Mouse (Mus musculus): Measurements from ENCODE around the gene Rnf225. TPM values are rescaled to one million over a fixed set of nuclear protein-coding genes. Genes with fewer than 3 reads are reported as not detected.
"Not testable (repeated sequence)": the region's sequence is repeated elsewhere in the genome, so short reads cannot be mapped to it uniquely, and the experiment has no call there.

Rnf225 gene
- 2.3 and 3.2 TPM in 2 replicates for polyA plus RNA-seq (2015; fragmentation: Nextera tagmentation; extraction: Ambion mirVana)

DNA sequence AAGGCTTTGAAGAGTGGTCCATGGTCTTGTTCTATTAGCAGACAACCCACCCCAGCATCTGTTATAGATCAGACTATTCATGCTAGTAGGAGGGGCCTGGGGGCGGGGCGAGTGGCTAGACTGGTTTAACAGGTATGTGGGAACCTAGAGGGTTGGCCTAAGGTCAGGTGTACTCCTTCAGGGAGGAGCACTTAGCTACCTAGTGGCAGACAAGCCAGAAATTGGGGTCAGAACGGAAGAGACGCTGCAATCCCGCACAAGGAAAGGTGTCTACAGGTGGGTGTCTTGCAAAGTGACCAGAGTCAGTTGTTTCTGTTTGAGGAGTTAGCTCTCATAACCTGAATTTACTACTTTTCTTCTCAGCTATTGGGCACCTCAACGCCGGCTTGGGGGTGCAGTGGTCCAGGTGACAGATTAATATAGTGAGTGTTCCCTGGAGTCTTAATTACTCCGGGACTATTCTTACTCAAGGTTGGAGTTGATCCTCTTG lies at the start of gene Rnf225:
TSS of gene Rnf225 (plus strand) at position 226 of the 490 bp plus-strand sequence.
- 23% methylated on average over 8 of the region's 8 CpGs for WGBS

DNA sequence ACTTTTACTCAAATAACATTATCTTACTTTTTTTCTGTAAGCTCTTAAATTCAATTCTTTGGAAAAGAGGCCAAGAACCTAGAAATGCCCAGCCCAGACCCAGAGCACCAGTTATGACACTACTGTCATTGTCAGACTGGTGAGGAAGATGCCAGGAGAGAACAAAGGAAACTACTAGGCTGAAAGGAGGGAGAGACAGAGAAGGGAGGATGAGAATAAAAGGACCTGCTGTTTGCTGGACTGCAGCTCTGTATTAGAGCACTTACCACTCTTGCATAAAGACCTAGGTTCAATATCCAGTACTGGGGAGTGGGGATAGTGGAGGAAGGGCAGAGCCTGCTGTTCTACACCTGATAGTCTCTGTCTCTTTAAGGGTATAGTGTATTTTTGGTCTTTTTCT lies 47.2 kb upstream of the Rnf225 start:
- no peak overlapping the region for H3K4me3 ChIP-seq (replicated peaks; ENCODE audit: low read length)
- no peak overlapping the region for H3K27ac ChIP-seq (ENCODE audit: low read length)
- no peaks in the 10 kb centered on the region for H3K27me3 ChIP-seq (ENCODE audit: control insufficient read depth, insufficient read depth, low read length)
- no peaks in the 10 kb centered on the region for H3K9me3 ChIP-seq (replicated peaks; ENCODE audit: control insufficient read depth, low read length)
- H3K36me3 ChIP-seq (ENCODE audit: control insufficient read depth, insufficient read depth, low read length) = peaks cover 4% of the 10 kb centered on the region; the same call in 1 of the 2 replicates
- H3K9ac ChIP-seq (ENCODE audit: low read length) = no peak overlapping the region
- no peak for ATAC-seq (ENCODE audit: insufficient read depth, low FRiP score)
- 0 out of 2 replicates have a peak, but pooled peaks cover 6% of the 10 kb centered on the region for H3K4me1 ChIP-seq (ENCODE audit: control insufficient read depth, insufficient read depth, low read length)
- H3K4me2 ChIP-seq (ENCODE audit: low read depth, low read length) = no peak overlapping the region

More for the DNA sequence above, at the start of gene Rnf225:
- H3K9me3 ChIP-seq (replicated peaks; ENCODE audit: control insufficient read depth, low read length) = no peaks in the 10 kb centered on the region
- ATAC-seq (ENCODE audit: insufficient read depth, low FRiP score) = peak; percentile 83
- peak within 1 kb of the TSS; percentile 45 for H3K4me3 ChIP-seq (replicated peaks; ENCODE audit: low read length)
- H3K27me3 ChIP-seq (ENCODE audit: control insufficient read depth, insufficient read depth, low read length) = no peaks in the 10 kb centered on the region
- peak within 1 kb of the TSS; percentile 72 for H3K4me2 ChIP-seq (ENCODE audit: low read depth, low read length)
- H3K9ac ChIP-seq (ENCODE audit: low read length) = peak within 1 kb of the TSS; percentile 70
- H3K27ac ChIP-seq (ENCODE audit: low read length) = peak within 1 kb of the TSS; percentile 63
- H3K4me1 ChIP-seq (ENCODE audit: control insufficient read depth, insufficient read depth, low read length) = peaks cover 26% of the 10 kb centered on the region
- H3K36me3 ChIP-seq (ENCODE audit: control insufficient read depth, insufficient read depth, low read length) = peaks cover 39% of the 10 kb centered on the region

DNA sequence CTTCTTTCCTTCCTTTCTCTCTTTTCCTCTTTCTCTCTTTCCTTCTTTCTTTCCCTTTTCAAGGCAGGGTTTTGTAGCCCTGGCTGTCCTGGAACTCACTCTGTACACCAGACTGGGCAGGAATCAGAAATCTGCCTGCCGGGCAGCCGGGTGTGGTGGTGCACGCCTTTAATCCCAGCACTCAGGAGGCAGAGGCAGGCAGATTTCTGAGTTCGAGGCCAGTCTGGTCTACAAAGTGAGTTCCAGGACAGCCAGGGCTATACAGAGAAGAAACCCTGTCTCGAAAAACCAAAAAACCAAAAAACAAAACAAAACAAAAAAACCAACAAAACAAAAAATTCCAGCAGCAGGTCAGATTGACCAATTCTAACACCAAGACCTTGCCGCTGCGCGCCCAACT lies 46.7 kb upstream of the Rnf225 start:
- not testable (repeated sequence) for H3K36me3 ChIP-seq (ENCODE audit: control insufficient read depth, insufficient read depth, low read length); ATAC-seq (ENCODE audit: insufficient read depth, low FRiP score); H3K9me3 ChIP-seq (replicated peaks; ENCODE audit: control insufficient read depth, low read length); H3K4me1 ChIP-seq (ENCODE audit: control insufficient read depth, insufficient read depth, low read length); H3K27ac ChIP-seq (ENCODE audit: low read length); H3K27me3 ChIP-seq (ENCODE audit: control insufficient read depth, insufficient read depth, low read length)
- Histone ChIP-seq H3K4me2 (ENCODE audit: low read depth, low read length) (peak overlapping the region; percentile 72), H3K4me3 (replicated peaks; ENCODE audit: low read length) (peak overlapping the region; percentile 75), H3K9ac (ENCODE audit: low read length) (peak overlapping the region; percentile 84)
- 48% methylated on average over 8 of the region's 8 CpGs for WGBS

DNA sequence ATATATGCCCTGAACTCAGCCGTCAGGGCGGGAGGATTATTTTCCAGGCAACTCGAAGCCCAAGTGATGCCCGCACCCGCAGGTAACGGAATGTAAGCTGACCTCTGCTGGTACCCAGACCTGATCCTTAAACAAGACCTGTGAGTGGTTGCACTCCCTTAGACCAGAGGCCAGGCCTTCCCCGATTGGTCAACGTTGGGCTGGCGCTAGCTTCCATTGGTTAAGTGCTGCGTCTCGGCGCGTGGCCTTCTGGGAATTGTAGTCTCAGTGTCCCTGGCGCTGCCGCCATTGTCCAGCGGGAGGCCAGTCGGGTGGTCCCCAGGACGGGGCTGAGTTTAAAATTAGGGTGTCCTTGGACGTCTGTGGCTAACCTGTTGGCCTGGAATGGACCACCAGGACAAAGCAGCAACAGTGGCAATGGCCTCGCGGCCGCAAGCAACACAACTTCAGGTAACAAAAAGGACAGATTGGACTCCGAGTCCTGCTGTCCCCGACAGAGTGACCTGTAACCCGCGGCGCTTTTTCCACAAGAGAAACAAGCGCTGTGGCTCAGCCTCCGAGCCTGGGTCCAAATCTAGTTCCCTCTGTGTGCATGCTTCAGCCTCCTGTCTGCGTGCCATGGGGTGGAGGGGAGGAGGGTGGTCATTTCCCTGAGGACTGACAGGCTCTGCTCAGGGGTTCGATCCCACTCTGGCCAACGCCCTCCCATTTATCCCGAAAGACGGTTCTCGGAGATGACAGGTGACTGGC lies 46.1 kb upstream of the Rnf225 start, which contains the start of gene Zfp128:
TSS of gene Zfp128 (plus strand) at position 267 of the 750 bp plus-strand sequence.
- 0 out of 2 replicates have a peak, but pooled peaks cover 6% of the 10 kb centered on the region for H3K4me1 ChIP-seq (ENCODE audit: control insufficient read depth, insufficient read depth, low read length)
- peak within 1 kb of the TSS; percentile 72 for H3K4me2 ChIP-seq (ENCODE audit: low read depth, low read length)
- H3K27ac ChIP-seq (ENCODE audit: low read length) = no peak within 1 kb of the TSS
- peak within 1 kb of the TSS; percentile 84 for H3K9ac ChIP-seq (ENCODE audit: low read length)
- under 1% methylated on average over 35 of the region's 35 CpGs for whole genome bisulfite sequencing
- ATAC-seq (ENCODE audit: insufficient read depth, low FRiP score) = peak; percentile 100
- H3K27me3 ChIP-seq (ENCODE audit: control insufficient read depth, insufficient read depth, low read length) = no peaks in the 10 kb centered on the region
- peaks cover 9% of the 10 kb centered on the region for H3K36me3 ChIP-seq (ENCODE audit: control insufficient read depth, insufficient read depth, low read length)
- no peaks in the 10 kb centered on the region for H3K9me3 ChIP-seq (replicated peaks; ENCODE audit: control insufficient read depth, low read length)
- peak within 1 kb of the TSS; percentile 75 for H3K4me3 ChIP-seq (replicated peaks; ENCODE audit: low read length)

DNA sequence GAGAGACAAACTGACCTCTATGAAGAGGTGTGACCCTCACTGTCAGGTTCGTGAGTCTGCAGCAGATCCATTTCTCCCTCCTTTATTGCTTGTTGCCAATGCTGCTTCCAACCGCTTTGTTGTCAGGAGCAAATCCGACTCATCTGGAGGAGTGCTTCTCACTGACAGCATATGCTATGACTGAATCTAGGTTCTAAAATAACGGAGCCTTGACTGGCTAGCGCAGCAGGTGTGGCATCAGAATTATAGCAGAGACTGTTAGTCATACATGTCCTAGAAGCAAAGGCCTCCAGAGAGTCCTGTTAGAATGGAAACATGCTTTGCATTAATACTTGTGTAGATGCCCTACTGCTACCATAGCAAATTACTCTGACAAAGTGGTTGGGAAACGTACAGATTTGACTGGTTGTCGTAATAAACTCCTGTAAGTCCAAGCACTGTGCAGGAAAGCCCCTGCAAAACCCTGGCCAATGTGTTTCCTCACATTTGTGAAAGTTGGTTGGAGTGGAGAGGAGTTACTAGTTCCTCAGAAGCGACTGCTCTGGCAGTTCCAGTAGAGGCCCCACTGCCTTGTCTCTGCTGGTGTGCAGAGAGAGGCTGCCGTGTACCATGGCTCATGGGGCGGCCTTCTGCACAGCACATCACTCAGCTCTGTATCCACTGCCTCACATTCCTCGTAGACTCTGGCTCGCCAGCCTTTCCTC lies 40.5 kb upstream of the Rnf225 start:
- H3K4me3 ChIP-seq (replicated peaks; ENCODE audit: low read length) = no peak overlapping the region
- 0 out of 2 replicates have a peak, but pooled peaks cover 2% of the 10 kb centered on the region for H3K4me1 ChIP-seq (ENCODE audit: control insufficient read depth, insufficient read depth, low read length)
- no peak for ATAC-seq (ENCODE audit: insufficient read depth, low FRiP score)
- no peaks in the 10 kb centered on the region for H3K27me3 ChIP-seq (ENCODE audit: control insufficient read depth, insufficient read depth, low read length)
- no peak overlapping the region for H3K27ac ChIP-seq (ENCODE audit: low read length)
- no peak overlapping the region for H3K9ac ChIP-seq (ENCODE audit: low read length)
- 88% methylated on average over 12 of the region's 12 CpGs for WGBS
- H3K4me2 ChIP-seq (ENCODE audit: low read depth, low read length) = no peak overlapping the region
- H3K36me3 ChIP-seq (ENCODE audit: control insufficient read depth, insufficient read depth, low read length) = peaks cover 26% of the 10 kb centered on the region
- no peaks in the 10 kb centered on the region for H3K9me3 ChIP-seq (replicated peaks; ENCODE audit: control insufficient read depth, low read length)

DNA sequence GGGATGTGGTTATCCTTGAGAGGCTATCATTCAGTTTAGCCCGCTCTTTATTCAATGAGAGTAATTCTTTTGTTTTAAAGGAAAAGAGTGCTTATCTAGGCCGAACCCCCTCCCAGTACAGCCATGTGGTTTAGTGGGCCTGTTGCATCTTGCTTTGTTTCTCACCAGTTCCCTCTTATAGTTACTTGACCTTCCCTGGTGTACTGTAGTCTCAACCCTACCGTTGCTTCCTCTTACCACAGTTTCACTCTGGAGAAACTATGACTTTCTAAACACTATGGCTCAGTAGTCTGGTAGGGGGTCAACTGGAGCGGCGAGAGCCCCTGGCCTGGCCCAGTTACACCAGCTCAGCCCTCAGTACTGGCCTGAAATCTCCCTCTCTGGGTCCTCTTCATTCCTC lies 39.6 kb upstream of the Rnf225 start:
- no peak for ATAC-seq (ENCODE audit: insufficient read depth, low FRiP score)
- 87% methylated on average over 5 of the region's 5 CpGs for WGBS
- H3K27me3 ChIP-seq (ENCODE audit: control insufficient read depth, insufficient read depth, low read length) = no peaks in the 10 kb centered on the region
- no peaks in the 10 kb centered on the region for H3K4me1 ChIP-seq (ENCODE audit: control insufficient read depth, insufficient read depth, low read length)
- no peak overlapping the region for H3K9ac ChIP-seq (ENCODE audit: low read length)
- H3K9me3 ChIP-seq (replicated peaks; ENCODE audit: control insufficient read depth, low read length) = no peaks in the 10 kb centered on the region
- H3K27ac ChIP-seq (ENCODE audit: low read length) = no peak overlapping the region
- H3K4me2 ChIP-seq (ENCODE audit: low read depth, low read length) = no peak overlapping the region
- H3K4me3 ChIP-seq (replicated peaks; ENCODE audit: low read length) = no peak overlapping the region
- peaks cover 26% of the 10 kb centered on the region for H3K36me3 ChIP-seq (ENCODE audit: control insufficient read depth, insufficient read depth, low read length)

DNA sequence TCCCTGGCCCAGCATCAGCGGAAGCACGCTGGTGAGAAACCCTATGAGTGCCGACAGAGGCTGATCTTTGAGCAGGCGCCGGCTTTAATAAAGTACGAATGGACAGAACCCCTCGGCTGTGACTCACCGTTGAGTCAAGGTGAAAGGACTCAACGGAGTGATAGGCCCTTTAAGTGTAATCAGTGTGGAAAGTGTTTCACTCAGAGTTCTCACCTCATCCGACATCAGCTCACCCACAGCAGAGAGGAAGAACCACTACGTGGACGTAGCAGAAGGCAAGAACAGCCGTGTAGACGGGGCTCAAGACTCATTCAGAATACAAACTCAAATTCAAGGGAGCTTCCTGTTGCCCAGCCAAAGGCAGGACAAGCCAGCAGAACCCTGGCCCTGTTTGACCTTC lies 36.3 kb upstream of the Rnf225 start:
- Histone ChIP-seq H3K4me2 (ENCODE audit: low read depth, low read length) (no peak overlapping the region), H3K9me3 (replicated peaks; ENCODE audit: control insufficient read depth, low read length) (no peaks in the 10 kb centered on the region), H3K9ac (ENCODE audit: low read length) (no peak overlapping the region), H3K36me3 (ENCODE audit: control insufficient read depth, insufficient read depth, low read length) (peaks cover 18% of the 10 kb centered on the region), H3K4me3 (replicated peaks; ENCODE audit: low read length) (no peak overlapping the region), H3K27ac (ENCODE audit: low read length) (no peak overlapping the region), H3K27me3 (ENCODE audit: control insufficient read depth, insufficient read depth, low read length) (no peaks in the 10 kb centered on the region), H3K4me1 (ENCODE audit: control insufficient read depth, insufficient read depth, low read length) (no peaks in the 10 kb centered on the region)
- WGBS = 93% methylated on average over 14 of the region's 14 CpGs
- no peak for ATAC-seq (ENCODE audit: insufficient read depth, low FRiP score)

DNA sequence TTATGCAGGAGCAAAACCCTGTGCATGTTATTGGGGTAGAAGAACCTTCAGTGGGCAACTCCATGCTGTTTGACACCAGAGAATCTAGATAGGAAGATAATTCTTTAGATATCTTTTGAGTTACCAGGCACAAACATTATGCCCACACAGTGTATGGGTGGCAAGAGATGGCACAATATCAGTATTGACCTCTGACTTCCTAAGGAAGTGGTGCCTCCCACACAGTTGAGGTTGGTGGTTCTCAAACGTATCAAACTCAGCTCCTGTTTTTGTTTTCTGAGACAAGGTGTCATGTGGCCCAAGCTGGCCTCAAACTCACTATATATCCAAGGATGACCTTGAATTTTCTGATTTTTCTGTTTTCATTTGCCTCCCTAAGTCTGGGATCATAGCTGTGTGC lies 35.9 kb upstream of the Rnf225 start:
- no peaks in the 10 kb centered on the region for H3K27me3 ChIP-seq (ENCODE audit: control insufficient read depth, insufficient read depth, low read length)
- H3K4me2 ChIP-seq (ENCODE audit: low read depth, low read length) = no peak overlapping the region
- no peaks in the 10 kb centered on the region for H3K4me1 ChIP-seq (ENCODE audit: control insufficient read depth, insufficient read depth, low read length)
- peaks cover 16% of the 10 kb centered on the region for H3K36me3 ChIP-seq (ENCODE audit: control insufficient read depth, insufficient read depth, low read length)
- no peak overlapping the region for H3K9ac ChIP-seq (ENCODE audit: low read length)
- 72% methylated on average over 1 of the region's 1 CpGs for WGBS
- no peak for ATAC-seq (ENCODE audit: insufficient read depth, low FRiP score)
- no peak overlapping the region for H3K4me3 ChIP-seq (replicated peaks; ENCODE audit: low read length)
- H3K9me3 ChIP-seq (replicated peaks; ENCODE audit: control insufficient read depth, low read length) = no peaks in the 10 kb centered on the region
- H3K27ac ChIP-seq (ENCODE audit: low read length) = no peak overlapping the region
